In genomic region chr5:35050541-35050940, GRCm38 (mm10) we compare ENCODE assay signal across 1 mouse cellular context.
TF ChIP-seq lines count a peak whose summit lies in the region.

No protein-coding gene starts in this region.

TF ChIP-seq in C2C12, 6 proteins besides CTCF, POLR2A, EP300 and RAD21 (continued from another document):
- no peak for TF ChIP-seq CEBPB (IDR thresholded peaks at IDR 0.05; ENCODE audit: low read depth)
- no peak for TF ChIP-seq USF1 (IDR thresholded peaks at IDR 0.05; ENCODE audit: low read depth)
